Mouse (Mus musculus): Measurements from ENCODE around the gene Psmb4.
A peak's percentile ranks its signal among the peaks of the same experiment; 100 is the strongest.
"Not testable (repeated sequence)": the region's sequence is repeated elsewhere in the genome, so short reads cannot be mapped to it uniquely, and the experiment has no call there.

Psmb4 gene

GRCm38 (mm10) chr3:94886316-94887224 is at the start of gene Psmb4:
Gene Psmb4, minus strand, starts transcription at chr3:94886961.
- peak; percentile 85 to 90 for DNase-seq

DNA sequence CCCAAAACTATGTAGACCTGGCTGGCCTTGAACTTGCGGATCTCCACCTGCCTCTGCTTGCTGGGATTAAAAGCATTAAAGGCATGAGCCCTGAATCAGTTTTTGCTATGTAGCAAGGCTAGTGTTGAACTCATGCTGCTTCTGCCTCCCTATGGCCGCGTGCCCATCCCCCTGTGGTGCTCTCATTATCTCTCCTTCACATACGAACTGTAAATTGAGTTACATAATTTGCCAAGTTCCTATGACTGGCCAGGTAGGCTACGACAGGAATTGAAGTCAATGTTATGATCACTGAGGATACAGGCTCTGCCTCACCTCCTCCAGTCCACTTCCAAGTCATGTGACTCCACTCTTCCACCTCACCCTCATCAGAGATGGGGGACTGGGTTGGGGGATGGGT is 49.4 kb upstream of the Psmb4 start:
- not testable (repeated sequence) for DNase-seq

- DNase-seq, result peak; percentile 61 to 75
These were observed 48.6 kb upstream of the Psmb4 start for GRCm38 (mm10) chr3:94935332-94935731.

- DNase-seq, result not testable (repeated sequence)
These were observed 47.8 kb upstream of the Psmb4 start for GRCm38 (mm10) chr3:94934564-94934963.

GRCm38 (mm10) chr3:94933604-94934003 is 46.8 kb upstream of the Psmb4 start:
- not testable (repeated sequence) for DNase-seq

DNA sequence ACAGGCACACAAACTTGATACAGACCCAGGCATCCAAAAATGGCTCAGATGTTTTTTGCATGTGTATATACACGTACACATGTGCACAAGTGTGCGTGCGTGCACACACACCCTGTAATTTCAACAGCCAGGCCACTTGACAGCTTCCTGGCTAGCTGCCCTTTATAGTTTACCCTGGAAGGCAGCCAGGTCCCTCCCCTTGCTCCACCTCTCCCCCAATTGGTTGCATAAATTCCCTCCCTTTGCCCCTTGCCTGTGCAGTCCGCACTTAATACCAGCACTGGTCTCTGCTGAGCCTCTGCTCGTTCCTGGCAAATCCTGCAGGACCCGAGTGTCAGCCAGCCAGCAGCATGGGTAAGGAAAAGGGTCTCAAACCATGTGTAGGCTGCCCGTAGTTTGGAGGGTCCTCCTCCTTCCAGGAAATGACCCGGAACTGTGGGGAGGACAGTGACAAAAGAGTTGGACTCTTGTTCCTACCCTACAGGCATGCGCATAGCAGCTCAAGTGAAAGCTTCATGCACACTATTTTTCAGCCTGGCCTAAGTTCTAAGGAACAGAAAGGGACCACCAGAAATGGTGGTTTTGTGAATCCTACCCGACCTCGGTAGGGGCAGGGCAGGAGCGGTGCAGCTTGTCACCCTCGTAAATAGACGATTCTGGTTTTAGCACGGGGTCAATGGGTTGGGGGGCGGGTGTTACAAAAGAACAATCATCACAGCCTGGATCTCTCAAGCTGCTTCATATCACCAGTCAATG is 46.2 kb upstream of the Psmb4 start, which contains the start of gene Selenbp1:
Gene Selenbp1 (plus strand): TSS at position 248 of the 756 bp plus-strand sequence.
- DNase-seq, result peak; percentile 95 to 97

DNA sequence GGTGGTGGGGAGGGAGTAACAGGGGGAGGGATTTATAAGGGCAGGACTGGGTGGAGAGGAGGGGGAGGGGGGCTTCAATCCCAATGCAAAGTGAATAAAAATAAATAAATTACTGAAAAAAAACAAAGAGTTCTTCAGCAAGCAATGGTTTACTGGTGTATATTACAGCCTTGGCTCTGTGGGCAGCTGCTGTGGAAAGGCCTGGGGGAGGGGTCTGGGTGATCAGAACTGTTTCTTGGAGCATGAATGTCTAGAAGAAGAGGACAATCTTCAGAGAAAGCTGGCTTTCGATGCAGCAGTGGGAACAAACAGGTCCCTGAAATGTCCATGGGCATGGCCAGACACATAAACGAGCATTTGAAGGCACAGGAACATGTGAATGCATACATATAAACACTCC is 45.5 kb upstream of the Psmb4 start:
- not testable (repeated sequence) for DNase-seq

GRCm38 (mm10) chr3:94931427-94932082 is 44.8 kb upstream of the Psmb4 start:
- DNase-seq, result not testable (repeated sequence)

DNA sequence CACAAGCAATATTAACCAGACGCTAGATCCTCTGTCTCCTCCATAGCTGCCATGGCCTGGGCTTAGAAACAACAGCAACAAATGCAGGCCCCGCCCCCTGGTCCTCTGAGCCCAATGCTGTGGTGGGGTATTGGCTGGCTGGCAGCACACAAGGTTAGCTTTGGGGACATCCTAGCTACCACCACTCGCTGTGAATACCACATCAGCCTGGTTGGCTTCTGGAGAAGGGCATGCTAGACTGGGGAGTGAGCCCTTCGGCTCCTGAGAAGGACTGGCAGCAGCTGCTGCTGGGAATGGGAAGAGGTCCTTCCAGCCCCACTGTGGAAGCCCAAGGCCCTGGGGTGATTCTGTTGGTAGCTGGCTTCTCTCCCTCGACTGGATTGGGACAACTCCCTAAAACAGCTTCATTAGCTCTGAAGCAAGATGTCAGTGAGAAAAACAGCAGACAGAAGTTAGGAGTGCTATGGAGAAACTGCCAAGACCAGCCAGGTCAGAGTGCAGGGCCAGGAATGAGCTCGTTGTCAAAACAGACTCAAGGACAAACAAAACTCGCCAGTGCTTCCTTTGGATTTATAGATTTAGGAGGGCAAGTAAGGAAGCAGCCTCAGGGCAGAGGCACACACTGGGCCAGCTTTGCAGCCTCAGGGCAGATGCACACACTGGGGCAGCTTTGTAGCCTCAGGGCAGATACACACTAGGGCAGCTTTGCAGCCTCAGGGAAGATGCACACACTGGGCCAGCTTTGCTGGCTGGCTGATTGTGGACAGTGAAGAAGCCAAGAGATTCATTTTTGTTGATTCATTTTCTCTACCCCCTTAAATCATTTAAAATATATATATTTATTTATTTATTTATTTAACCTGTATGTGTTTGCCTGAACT is 43.9 kb upstream of the Psmb4 start:
- DNase-seq, result peak; percentile 63 to 68

DNA sequence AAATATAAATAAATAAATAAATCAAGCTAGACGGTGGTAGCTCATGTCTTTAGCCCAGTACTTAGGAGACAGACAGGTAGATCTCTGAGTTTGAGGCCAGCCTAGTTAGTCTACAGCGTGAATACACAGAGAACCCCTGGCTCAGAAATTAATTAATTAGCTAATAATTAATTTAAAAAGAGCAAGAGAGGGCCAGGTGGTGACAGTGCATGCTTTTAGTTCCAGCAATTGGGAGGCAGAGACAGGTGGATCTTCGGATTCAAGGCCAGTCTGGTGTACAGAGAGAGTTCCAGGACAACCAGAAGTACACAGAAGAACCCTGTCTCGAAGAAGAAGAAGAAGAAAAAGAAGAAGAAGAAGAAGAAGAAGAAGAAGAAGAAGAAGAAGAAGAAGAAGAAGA is 42.2 kb upstream of the Psmb4 start:
- DNase-seq, result not testable (repeated sequence)

- not testable (repeated sequence) for DNase-seq
These were observed 39.6 kb upstream of the Psmb4 start for GRCm38 (mm10) chr3:94926301-94926736.

DNA sequence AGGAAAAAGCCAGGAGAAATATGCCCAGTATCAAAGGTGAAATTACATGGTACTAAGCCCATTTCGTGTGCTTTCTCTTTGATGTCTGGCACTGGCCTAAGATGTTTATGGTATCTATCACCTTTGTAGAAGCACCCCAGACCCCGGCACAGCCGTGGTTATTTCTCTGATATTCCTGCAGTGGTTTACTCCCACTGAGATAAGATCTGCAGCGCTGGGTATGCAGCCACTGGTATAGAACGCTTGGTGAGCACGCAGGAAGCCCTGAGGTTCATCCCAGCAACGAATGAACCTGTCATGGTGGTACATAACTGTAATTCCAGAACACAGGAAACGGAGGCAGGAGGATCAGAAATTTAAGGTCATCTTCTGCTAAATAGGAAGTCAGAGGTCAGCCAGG is 37.9 kb upstream of the Psmb4 start:
- DNase-seq, result no peak

GRCm38 (mm10) chr3:94922333-94922732 is 35.6 kb upstream of the Psmb4 start:
- no peak for DNase-seq

- DNase-seq, result no peak
These were observed 34.3 kb upstream of the Psmb4 start for GRCm38 (mm10) chr3:94921104-94921503.

GRCm38 (mm10) chr3:94918845-94919244 is 32.1 kb upstream of the Psmb4 start:
- DNase-seq, result no peak

DNA sequence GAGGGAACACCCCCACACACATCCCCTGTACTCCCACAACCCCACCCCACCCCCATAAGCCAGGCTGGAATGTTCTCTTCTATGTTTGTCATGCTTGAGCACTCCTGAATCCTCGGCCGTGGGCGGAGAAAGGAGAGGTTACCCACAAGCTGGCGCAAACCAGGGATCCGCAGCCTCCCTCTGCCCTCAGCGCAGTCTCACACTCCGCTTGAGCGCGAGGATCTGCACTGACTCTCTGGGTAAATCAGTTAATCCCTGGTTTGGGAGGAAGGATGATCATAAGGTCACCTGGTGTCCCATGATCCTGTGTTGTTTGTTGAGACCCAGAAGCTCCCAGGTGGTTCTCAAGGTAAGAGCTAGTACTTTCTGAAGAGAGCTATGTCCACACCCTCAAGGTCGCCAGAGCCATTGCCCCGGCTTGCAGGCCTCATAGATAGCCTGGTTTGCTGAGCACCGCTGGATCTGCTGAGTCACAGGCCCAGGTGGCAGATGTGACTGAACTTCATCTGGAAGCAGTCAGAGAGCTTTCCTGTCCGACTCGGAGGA is 31.1 kb upstream of the Psmb4 start:
- DNase-seq, result peak; percentile 89 to 91

GRCm38 (mm10) chr3:94915903-94916741 is 29.4 kb upstream of the Psmb4 start:
- DNase-seq, result peak in 1 of 2 experiments; percentile 41

GRCm38 (mm10) chr3:94913801-94914200 is 27.0 kb upstream of the Psmb4 start:
- DNase-seq, result peak; percentile 39 to 77

DNA sequence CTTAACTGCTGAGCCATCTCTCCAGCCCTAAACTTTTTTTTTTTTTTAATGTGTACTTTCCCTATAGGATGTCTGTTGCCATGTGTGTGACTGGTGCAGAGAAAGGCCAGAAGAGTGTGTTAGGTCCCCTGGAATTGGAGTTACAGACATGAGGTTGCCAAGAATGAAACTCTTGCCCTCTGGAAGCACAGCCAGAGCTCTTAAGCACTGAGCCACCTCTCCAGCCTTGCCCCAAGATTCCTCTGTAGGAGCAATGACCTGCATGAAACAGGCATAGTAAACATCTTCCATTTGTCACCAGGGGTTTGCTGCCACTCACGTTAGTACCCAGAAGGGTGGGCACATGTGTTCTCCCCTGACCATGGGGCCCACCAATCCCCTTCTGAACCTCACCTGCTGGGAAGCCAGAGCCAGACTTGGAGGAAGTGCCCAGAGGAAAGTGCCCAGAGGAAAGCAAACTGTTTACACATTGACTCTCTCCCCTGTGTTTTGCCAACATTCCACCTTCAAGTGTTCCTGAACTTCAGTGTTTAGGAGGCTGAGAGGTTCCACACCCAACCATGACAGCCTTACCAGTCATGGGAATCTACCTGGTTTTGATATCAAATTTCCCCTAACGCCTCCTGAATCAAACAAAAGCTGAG is 24.4 kb upstream of the Psmb4 start:
- no peak for DNase-seq

DNA sequence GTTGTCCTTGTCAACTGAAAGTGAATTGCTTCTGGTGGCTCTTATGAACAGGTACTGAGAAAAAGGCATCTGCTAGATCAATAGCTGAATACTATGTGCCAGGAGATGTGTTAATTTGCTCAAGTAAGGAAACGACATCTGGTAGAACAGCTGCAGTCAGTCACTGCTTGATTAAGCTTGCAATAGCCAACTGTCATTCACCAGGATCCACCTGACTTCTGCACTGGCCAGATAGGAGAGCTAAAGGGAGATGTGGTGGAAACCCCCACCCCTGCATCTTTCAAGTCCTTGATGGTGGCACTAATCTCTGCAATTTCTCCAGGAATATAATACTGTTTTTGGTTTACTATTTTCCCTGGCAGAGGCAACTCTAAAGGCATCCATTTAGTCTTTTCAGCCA is 19.7 kb upstream of the Psmb4 start:
- DNase-seq, result no peak
